Mouse (Mus musculus) ES-Bruce4 (cell line): ENCODE measurements around the gene Nxph4. TPM values are rescaled to one million over a fixed set of nuclear protein-coding genes. Genes with fewer than 3 reads are reported as not detected.

Experiments used
- H3K27ac ChIP-seq: 2 replicates; pipeline ENCODE4 v1.5.1; 2012; ENCODE audit warnings: low read length, inconsistent platforms; ENCODE audit not compliant: insufficient read depth
- H3K27me3 ChIP-seq: 2 replicates; pipeline ENCODE4 v1.6.1; 2012; ENCODE audit warnings: mild to moderate bottlenecking, low read length, inconsistent platforms; ENCODE audit not compliant: control insufficient read depth, poor library complexity, insufficient read depth, severe bottlenecking
- H3K36me3 ChIP-seq: 2 replicates; pipeline ENCODE4 v1.6.1; 2012; ENCODE audit warnings: inconsistent platforms, mild to moderate bottlenecking, low read length, moderate library complexity; ENCODE audit not compliant: control insufficient read depth, poor library complexity, insufficient read depth, severe bottlenecking
- H3K4me1 ChIP-seq: one replicate; pipeline ENCODE4 v1.8.1; 2011; ENCODE audit warnings: low read length; ENCODE audit not compliant: control insufficient read depth, insufficient read depth
- H3K4me3 ChIP-seq: 2 replicates; pipeline ENCODE4 v1.5.1; 2011; ENCODE audit warnings: low read depth, mild to moderate bottlenecking, low read length
- H3K9ac ChIP-seq: 2 replicates; pipeline ENCODE4 v1.6.1; 2012; ENCODE audit warnings: low read depth, mild to moderate bottlenecking, inconsistent platforms; ENCODE audit not compliant: poor library complexity, severe bottlenecking
- H3K9me3 ChIP-seq: replicated peaks from 2 replicates; pipeline ENCODE4 v1.6.1; 2012; ENCODE audit warnings: mild to moderate bottlenecking, low read length, inconsistent platforms; ENCODE audit not compliant: control insufficient read depth, poor library complexity, insufficient read depth, severe bottlenecking
- CTCF ChIP-seq: IDR thresholded peaks from one replicate; pipeline ENCODE4 v1.8.1; 2011; ENCODE audit warnings: low read depth, low read length
- EP300 ChIP-seq: IDR thresholded peaks from 2 replicates; pipeline ENCODE4 v1.6.1; 2011; ENCODE audit warnings: low read depth, low read length; ENCODE audit not compliant: insufficient read depth
- POLR2A ChIP-seq: IDR thresholded peaks from one replicate; pipeline ENCODE4 v1.8.1; 2011; ENCODE audit warnings: low read length; ENCODE audit not compliant: insufficient read depth
- polyA plus RNA-seq: library from polyadenylated mRNA; stranded (reverse); fragments of >200 nt; gene quantifications from 2 replicates; pipeline ENCODE4 v1.2.4, GENCODE M21; 2011; ENCODE audit warnings: low read depth; ENCODE audit not compliant: missing spikeins, insufficient read depth, insufficient read length

The Nxph4 gene
- polyA plus RNA-seq, 1 experiment: not detected

- Histone ChIP-seq H3K9ac (peak overlapping the region; percentile 87), H3K9me3 (no peaks in the 10 kb centered on the region), H3K36me3 (peaks cover 9% of the 10 kb centered on the region), H3K4me3 (peak overlapping the region; percentile 75), H3K27ac (no peak overlapping the region), H3K4me1 (no peaks in the 10 kb centered on the region), H3K27me3 (no peaks in the 10 kb centered on the region; the same call in 1 of the 2 replicates)
- no peak for TF ChIP-seq EP300
- TF ChIP-seq CTCF: no peak
- TF ChIP-seq POLR2A: no peak
Observed at GRCm38 (mm10) chr10:127521611-127522080, 12.7 kb downstream of the Nxph4 start.

- Histone ChIP-seq H3K4me3 (peak overlapping the region; percentile 70), H3K36me3 (peaks cover 9% of the 10 kb centered on the region), H3K27ac (no peak overlapping the region), H3K9ac (peak overlapping the region; percentile 87), H3K9me3 (no peaks in the 10 kb centered on the region), H3K4me1 (no peaks in the 10 kb centered on the region), H3K27me3 (no peaks in the 10 kb centered on the region)
- TF ChIP-seq CTCF: no peak
Observed at GRCm38 (mm10) chr10:127520714-127521357, 13.5 kb downstream of the Nxph4 start.

GRCm38 (mm10) chr10:127519903-127520713 lies 14.3 kb downstream of the Nxph4 start:
- Histone ChIP-seq H3K9me3 (no peaks in the 10 kb centered on the region), H3K36me3 (peaks cover 9% of the 10 kb centered on the region), H3K9ac (no peak overlapping the region), H3K27ac (no peak overlapping the region), H3K4me1 (peaks cover 4% of the 10 kb centered on the region), H3K27me3 (no peaks in the 10 kb centered on the region), H3K4me3 (peak overlapping the region; percentile 29)
- no peak for TF ChIP-seq CTCF
- no peak for TF ChIP-seq EP300
- TF ChIP-seq POLR2A: no peak

- H3K4me3 ChIP-seq: no peak overlapping the region
- H3K27me3 ChIP-seq: no peaks in the 10 kb centered on the region
- H3K9me3 ChIP-seq: no peaks in the 10 kb centered on the region
- no peak for TF ChIP-seq POLR2A
- TF ChIP-seq CTCF: no peak
- peaks cover 7% of the 10 kb centered on the region for H3K4me1 ChIP-seq
- H3K9ac ChIP-seq: no peak overlapping the region
- H3K27ac ChIP-seq: no peak overlapping the region
- H3K36me3 ChIP-seq: peaks cover 9% of the 10 kb centered on the region
Observed at GRCm38 (mm10) chr10:127519041-127519701, 15.2 kb downstream of the Nxph4 start.

GRCm38 (mm10) chr10:127517941-127518340 lies 16.4 kb downstream of the Nxph4 start:
- H3K27ac ChIP-seq: no peak overlapping the region
- H3K9ac ChIP-seq: no peak overlapping the region
- no peaks in the 10 kb centered on the region for H3K9me3 ChIP-seq
- H3K4me1 ChIP-seq: peaks cover 7% of the 10 kb centered on the region
- no peak for TF ChIP-seq POLR2A
- no peak for TF ChIP-seq EP300
- no peak for TF ChIP-seq CTCF
- H3K36me3 ChIP-seq: peaks cover 9% of the 10 kb centered on the region
- no peak overlapping the region for H3K4me3 ChIP-seq
- no peaks in the 10 kb centered on the region for H3K27me3 ChIP-seq
